ENCODE assay signal across 11 mouse cellular contexts in genomic region chr8:89045726-89046125, GRCm38 (mm10). TPM values are rescaled to one million over a fixed set of nuclear protein-coding genes. Genes with fewer than 3 reads are reported as not detected.
DNase-seq lines count a peak whose midpoint lies in the region; ATAC-seq and TF ChIP-seq lines count a peak whose summit lies in the region.
"Had no signal": no experiment of that assay in that cellular context is flagged by ENCODE, and none has a peak within 500 bp of the region (broad histone marks: within the 10 kb centered on the region; RNA-seq: fewer than 3 reads in every experiment).

No protein-coding gene starts in this region.

- no peak for ATAC-seq in lung, postnatal 0 days
- ATAC-seq in hindbrain, embryonic 13.5 days (ENCODE audit: low FRiP score) = no peak
- no peak for ATAC-seq in liver, embryonic 11.5 days (replicated peaks; ENCODE audit: low FRiP score)
- ATAC-seq: Patski had no signal

- WGBS in lung, postnatal 0 days = 8% methylated on average over 17 of the region's 17 CpGs
- 2% methylated on average over 17 of the region's 17 CpGs for WGBS in hindbrain, embryonic 13.5 days
- 7% methylated on average over 17 of the region's 17 CpGs for WGBS in liver, embryonic 11.5 days
- 33% methylated on average over 17 of the region's 17 CpGs for WGBS in olfactory bulb, adult 2 months

- no peak for TF ChIP-seq POLR2A in olfactory bulb, adult 2 months (IDR thresholded peaks at IDR 0.05; ENCODE audit: insufficient read depth, low read depth, low read length)

- no peak overlapping the region for H3K9ac ChIP-seq in lung, postnatal 0 days (replicated peaks; ENCODE audit: low read depth)
- H3K9ac ChIP-seq in hindbrain, embryonic 13.5 days = 0 out of 2 replicates have a peak overlapping the region, but pooled peaks have one; percentile 15
- no peak overlapping the region for H3K9ac ChIP-seq in liver, embryonic 11.5 days (ENCODE audit: low read depth, low read length)

- peaks cover 85% of the 10 kb centered on the region for H3K27me3 ChIP-seq in lung, postnatal 0 days (replicated peaks; ENCODE audit: insufficient read depth, low read length)
- peaks cover 71% of the 10 kb centered on the region for H3K27me3 ChIP-seq in hindbrain, embryonic 13.5 days
- peaks cover 97% of the 10 kb centered on the region for H3K27me3 ChIP-seq in liver, embryonic 11.5 days (replicated peaks; ENCODE audit: control insufficient read depth, insufficient read depth, low read length)
- H3K27me3 ChIP-seq: Patski had no signal

- TF ChIP-seq CTCF in lung, postnatal 0 days (IDR thresholded peaks at IDR 0.05) = no peak
- no peak for TF ChIP-seq CTCF in olfactory bulb, adult 2 months (IDR thresholded peaks at IDR 0.05; ENCODE audit: insufficient read depth, low read depth, low read length)

- no peak for DNase-seq in lung, postnatal 0 days (ENCODE audit: low spot score)
- no peak for DNase-seq in lung, postnatal 25 days (ENCODE audit: low spot score)
- DNase-seq in liver, embryonic 11.5 days (ENCODE audit: low spot score) = no peak
- DNase-seq in layer of hippocampus, adult 8-10 months (ENCODE audit: low spot score in 2 of 2) = no peak
- no peak for DNase-seq in frontal cortex, postnatal 10 days (ENCODE audit: low spot score in 2 of 2)
- no peak for DNase-seq in testis, postnatal 14 days (ENCODE audit: low spot score)

- no peaks in the 10 kb centered on the region for H3K9me3 ChIP-seq in lung, postnatal 0 days (ENCODE audit: low read length)
- H3K9me3 ChIP-seq in hindbrain, embryonic 13.5 days = no peaks in the 10 kb centered on the region
- H3K9me3 ChIP-seq in liver, embryonic 11.5 days (ENCODE audit: control insufficient read depth, low read length) = no peaks in the 10 kb centered on the region
- H3K9me3 ChIP-seq: megakaryocyte, embryonic 14.5 days had no signal

- H3K36me3 ChIP-seq in lung, postnatal 0 days (ENCODE audit: insufficient read depth, low read length) = no peaks in the 10 kb centered on the region
- no peaks in the 10 kb centered on the region for H3K36me3 ChIP-seq in hindbrain, embryonic 13.5 days
- no peaks in the 10 kb centered on the region for H3K36me3 ChIP-seq in liver, embryonic 11.5 days (ENCODE audit: control insufficient read depth, insufficient read depth, low read length)

- H3K4me2 ChIP-seq in lung, postnatal 0 days (replicated peaks; ENCODE audit: low read depth, low read length) = no peak overlapping the region
- peak overlapping the region; percentile 86 for H3K4me2 ChIP-seq in hindbrain, embryonic 13.5 days
- peak overlapping the region; percentile 69 for H3K4me2 ChIP-seq in liver, embryonic 11.5 days

- 0 out of 2 replicates have a peak overlapping the region, but pooled peaks have one; percentile 12 for H3K4me3 ChIP-seq in lung, postnatal 0 days (ENCODE audit: low read depth, low read length)
- H3K4me3 ChIP-seq in hindbrain, embryonic 13.5 days = peak overlapping the region; percentile 61
- H3K4me3 ChIP-seq in liver, embryonic 11.5 days (ENCODE audit: low read depth, low read length) = peak overlapping the region; percentile 27
- H3K4me3 ChIP-seq in olfactory bulb, adult 2 months (ENCODE audit: insufficient read depth, low read depth, low read length) = peak overlapping the region; percentile 100
- H3K4me3 ChIP-seq: megakaryocyte, embryonic 14.5 days had no signal

- H3K4me1 ChIP-seq in lung, postnatal 0 days (ENCODE audit: insufficient read depth, low read depth, low read length) = peaks cover 19% of the 10 kb centered on the region
- H3K4me1 ChIP-seq in hindbrain, embryonic 13.5 days (replicated peaks) = peaks cover 66% of the 10 kb centered on the region
- H3K4me1 ChIP-seq in liver, embryonic 11.5 days (replicated peaks; ENCODE audit: control insufficient read depth, insufficient read depth, low read length) = no peaks in the 10 kb centered on the region; the same call in none of the 2 replicates
- H3K4me1 ChIP-seq in olfactory bulb, adult 2 months (ENCODE audit: control insufficient read depth, insufficient read depth, low read length) = peaks cover 22% of the 10 kb centered on the region

- no peak overlapping the region for H3K27ac ChIP-seq in lung, postnatal 0 days (ENCODE audit: low read length)
- H3K27ac ChIP-seq in hindbrain, embryonic 13.5 days = peak overlapping the region; percentile 73
- H3K27ac ChIP-seq in liver, embryonic 11.5 days (ENCODE audit: low read depth, low read length) = no peak overlapping the region
- H3K27ac ChIP-seq in olfactory bulb, adult 2 months (ENCODE audit: insufficient read depth, low read depth, low read length) = peak overlapping the region; percentile 97

- TF ChIP-seq EP300 in lung, postnatal 0 days (IDR thresholded peaks at IDR 0.05) = no peak

RNA-seq across cellular contexts. Expression of gene Sall1, which starts 1.8 kb away (rescaled TPM):
- 0.02 TPM in 1 of 2 replicates, not detected in the other for polyA plus RNA-seq in lung, postnatal 0 days (2015; fragmentation: Nextera tagmentation; extraction: Ambion mirVana)
- 9.3 and 10.5 TPM in 2 replicates for polyA plus RNA-seq in hindbrain, embryonic 13.5 days (2015; fragmentation: Nextera tagmentation; extraction: Ambion mirVana)
- polyA plus RNA-seq in liver, embryonic 11.5 days (2014; fragmentation: Nextera tagmentation; extraction: Ambion mirVana) = 2.4 and 2.6 TPM in 2 replicates
- not detected in 2 replicates for polyA plus RNA-seq in olfactory bulb, adult 2 months (2012; ENCODE audit: insufficient read depth, insufficient read length, low replicate concordance, missing spikeins)
- total RNA-seq in layer of hippocampus, adult 8-10 months (2022) = 10 to 100 TPM; 13.0 to 26.1 (median 19.3) TPM
- total RNA-seq: hematopoietic stem cell, adult 5-6 weeks had no signal

Comparison
In these comparisons a context has a peak if more than half of its experiments do, and no peak if none do; other contexts are left out.
1. H3K27ac ChIP-seq: peak in hindbrain, embryonic 13.5 days (single experiment) and olfactory bulb, adult 2 months (single experiment); none in lung, postnatal 0 days (single experiment) and liver, embryonic 11.5 days (single experiment).
2. H3K4me3 ChIP-seq: peak in every context shown above with its lines; median percentile 100 in olfactory bulb, adult 2 months; 61 in hindbrain, embryonic 13.5 days; 27 in liver, embryonic 11.5 days; 12 in lung, postnatal 0 days.